Mouse (Mus musculus): ENCODE measurements around the gene E130114P18Rik.

E130114P18Rik gene

DNA sequence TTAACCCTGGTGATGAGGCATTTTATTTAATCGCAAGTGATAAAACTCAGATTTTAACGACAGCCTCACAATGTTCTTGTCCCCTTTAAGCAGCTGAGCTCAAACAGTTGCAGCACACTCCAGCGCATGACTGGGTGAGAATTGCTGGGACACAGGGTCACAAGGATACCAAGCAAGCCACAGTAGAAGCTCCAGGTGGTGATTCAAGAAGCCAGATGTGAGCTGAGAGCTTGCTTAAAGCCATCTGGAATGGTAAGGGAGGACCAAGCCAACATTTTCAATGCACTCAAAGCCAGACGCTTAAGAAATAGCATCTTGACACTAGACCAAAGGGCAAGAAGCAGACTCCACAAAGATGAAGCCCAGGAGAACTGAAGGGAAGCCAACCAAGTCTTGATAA is 83.9 kb downstream of the E130114P18Rik start:
- no peak for DNase-seq (ENCODE audit: low spot score in 2 of 2)

DNA sequence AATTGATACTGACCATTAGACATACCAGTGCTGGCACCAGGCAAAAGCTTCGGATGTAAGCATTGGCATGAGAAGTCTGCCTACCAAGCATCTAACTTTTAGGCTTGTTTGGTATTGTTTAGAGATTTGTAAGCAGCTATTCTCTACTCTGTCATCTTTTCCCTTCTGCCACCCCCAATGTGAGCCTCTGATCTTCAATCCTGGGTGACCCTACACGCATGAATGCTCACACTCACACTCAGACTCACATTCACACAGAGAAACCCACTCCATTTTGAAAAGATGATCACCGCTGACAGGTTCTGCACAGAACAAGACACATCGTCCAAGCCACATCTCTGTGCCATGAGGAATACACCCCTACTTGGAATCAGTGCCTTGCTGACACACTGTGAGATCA is 84.8 kb downstream of the E130114P18Rik start:
- DNase-seq (ENCODE audit: low spot score in 2 of 2): no peak

DNA sequence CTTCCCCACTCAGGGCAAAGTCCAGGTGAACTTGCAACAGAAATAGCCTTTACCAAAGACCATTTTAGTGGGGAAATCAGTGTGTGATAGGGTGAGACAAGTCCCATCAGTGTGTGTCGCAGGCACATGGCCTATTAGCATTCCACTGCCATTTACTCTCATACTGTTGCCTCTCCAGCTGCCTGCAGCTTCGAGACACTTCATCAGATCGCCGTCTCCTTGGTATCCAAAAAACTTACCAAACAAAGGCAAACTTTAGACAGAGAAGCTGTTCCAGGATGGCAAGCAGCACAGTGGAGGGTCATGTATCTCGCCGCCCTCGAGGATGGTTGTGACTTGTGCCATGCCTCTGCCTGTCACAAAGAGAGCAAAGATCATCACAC is 87.5 kb downstream of the E130114P18Rik start:
- no peak for DNase-seq (ENCODE audit: low spot score in 2 of 2)

DNA sequence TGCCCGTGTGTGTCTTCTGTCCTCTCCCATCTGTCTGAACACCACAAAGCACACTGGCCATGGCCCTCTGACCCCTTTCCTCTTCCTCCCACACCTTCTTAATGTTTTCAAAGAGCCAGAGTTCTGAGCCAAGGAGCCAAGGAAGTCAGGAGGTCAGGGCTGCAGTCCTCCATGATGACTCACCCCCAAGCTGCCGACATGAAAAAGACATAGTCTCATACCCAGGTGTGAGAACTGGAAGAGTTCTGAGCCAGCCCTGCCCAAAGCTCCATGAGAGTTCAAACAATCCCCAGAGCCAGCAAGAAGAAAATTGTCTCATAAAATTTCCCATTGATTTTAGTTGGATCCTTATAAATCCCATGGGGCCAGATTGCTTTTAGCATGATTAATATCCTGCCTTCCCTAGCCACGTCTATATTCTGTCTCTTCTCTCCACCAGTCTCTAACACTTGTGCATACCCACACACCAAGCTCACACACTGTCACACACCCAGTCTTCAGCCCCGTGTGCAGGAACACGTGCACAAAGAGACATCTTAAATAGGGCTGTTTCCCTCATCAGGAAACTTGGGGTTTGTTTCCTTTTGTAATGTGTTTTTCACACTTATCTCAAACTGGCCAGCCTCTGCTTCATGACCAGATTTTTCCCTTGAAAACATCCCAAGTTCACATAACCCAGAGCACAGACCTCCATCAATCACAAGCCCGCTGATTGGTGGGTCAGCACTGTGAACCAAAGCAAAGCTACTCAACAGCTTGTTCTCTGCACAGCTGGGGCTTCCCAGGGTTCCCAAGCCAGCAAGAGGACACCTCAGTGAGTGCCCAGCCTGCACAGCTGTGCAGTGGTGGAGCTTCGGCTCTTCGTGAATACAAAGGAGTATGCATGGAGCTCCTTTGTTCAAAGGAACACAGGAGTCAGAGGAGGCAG is 88.2 kb downstream of the E130114P18Rik start:
- DNase-seq (ENCODE audit: low spot score in 2 of 2): no peak

DNA sequence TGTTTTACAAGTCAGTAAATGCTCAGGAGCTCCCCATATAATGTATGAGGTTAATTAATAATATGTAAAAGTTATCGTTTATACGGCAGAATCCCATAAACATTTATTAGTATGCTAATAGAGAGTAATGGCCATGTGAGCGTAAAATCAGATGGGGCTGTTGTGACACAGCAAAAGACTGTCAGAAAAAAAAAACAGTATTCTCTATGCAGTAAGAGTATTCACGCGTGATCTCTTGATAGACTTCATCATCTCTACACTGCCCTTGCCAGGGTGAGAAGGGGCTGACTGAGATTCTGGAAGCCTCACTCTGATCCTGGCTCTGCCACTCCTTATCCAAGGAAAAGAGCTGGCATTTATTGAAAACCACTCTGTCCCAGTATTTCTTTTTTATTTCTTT is 91.9 kb downstream of the E130114P18Rik start:
- no peak for DNase-seq (ENCODE audit: low spot score in 2 of 2)

DNA sequence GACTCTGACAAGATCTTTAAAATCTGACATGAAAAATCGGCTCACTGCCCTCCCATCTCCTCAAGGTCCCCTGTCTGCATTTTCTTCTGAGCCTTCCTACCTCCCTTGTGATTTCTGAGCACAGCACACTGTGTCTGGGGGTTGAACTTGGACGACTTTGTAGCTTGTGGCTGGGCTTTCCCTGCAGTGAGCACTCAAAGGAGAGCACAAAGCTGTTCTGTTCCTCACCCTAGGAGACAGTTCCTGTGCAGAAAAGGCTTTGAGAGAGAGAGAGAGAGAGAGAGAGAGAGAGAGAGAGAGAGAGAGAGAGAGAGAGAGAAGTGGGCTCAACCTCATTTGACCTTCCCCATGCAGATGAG is 101.3 kb downstream of the E130114P18Rik start:
- DNase-seq (ENCODE audit: low spot score in 2 of 2): no peak

DNA sequence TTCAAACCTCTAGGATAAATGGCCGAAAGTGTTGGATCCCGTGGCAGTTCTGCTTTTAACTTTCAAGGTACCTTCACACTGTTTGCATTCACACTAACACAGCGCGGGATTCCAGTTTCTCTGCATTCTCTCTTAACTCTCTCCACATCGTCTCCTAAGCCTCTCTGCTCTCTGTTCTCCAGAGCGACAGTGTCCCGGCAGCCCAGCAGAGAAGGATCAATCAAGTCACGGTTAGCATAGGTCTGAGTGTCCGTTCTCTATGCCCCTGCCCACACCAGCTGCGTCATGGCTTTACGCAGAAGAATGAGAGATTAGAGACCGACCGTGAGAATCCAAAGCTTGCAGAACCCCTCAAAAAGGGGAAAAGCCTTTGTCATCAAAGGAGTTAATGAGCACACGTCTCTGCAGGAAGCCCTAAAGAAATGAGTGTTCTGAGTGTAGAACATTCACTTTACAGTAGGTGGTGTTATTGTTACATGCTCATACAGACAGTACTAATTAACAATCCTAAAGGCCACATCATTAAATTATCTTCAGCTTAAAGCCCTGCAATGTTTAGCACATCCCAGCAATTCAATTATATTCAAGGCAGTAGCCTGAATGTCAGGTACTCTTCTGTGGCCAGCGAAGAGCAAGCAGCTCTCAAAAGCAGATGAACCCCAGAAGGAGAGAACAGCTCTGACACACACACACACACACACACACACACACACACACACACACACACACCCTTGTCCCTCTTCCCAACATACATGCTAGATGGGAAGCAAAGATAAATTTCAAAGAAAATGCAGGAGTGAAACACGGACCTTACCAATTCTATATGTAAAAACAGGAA is 101.9 kb downstream of the E130114P18Rik start:
- DNase-seq (ENCODE audit: low spot score in 2 of 2): no peak

DNA sequence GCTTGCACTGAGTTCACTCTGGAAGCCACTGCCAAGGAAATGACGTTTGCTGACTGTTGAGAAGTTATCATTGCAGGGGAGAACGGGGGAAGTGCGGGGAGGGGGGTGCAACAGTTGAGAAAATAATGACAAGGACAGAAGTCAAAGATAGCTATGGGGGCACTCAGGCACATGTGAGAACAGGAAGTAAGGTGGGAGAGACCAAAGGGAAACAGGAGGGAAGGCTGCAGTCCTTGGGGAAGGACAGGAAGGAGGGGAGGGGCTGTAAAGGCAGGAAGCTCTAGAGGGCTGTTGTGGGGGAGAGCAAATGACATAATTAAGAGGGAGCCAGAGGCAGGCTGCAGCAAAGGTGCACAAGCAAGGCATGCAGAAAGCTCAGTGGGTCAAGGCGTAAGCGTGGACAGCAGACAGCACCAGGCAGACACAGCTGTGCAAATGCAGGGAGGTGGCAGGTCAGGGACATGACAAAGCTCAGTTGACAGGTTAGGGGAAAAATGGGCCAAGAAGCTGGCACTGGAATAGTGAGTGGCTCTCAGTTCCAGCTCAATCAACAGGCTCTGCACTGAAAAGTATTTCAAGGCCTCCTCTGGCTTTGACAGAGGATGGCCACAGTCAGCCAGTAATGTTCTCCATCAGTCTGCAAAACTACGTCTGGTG is 103.9 kb downstream of the E130114P18Rik start:
- no peak for DNase-seq (ENCODE audit: low spot score in 2 of 2)

DNA sequence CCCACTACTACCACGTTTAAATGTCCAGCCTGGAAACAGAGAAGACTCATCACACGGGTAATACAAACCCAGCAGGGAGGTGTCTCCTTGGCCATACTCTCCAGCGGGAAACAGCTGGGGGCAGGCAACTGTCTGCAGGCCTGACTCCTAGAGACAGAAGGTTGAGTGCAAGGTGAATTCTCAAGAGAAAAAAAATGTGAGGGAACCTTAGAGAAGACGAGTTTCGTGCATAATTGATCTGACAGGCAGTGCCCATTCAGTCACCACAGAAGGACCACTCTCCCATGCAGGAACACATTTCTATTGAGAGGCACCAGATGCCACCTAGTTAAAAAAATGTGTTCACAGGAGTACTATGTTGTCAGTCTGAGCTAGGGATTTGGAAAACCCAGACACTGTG is 105.4 kb downstream of the E130114P18Rik start:
- DNase-seq (ENCODE audit: low spot score in 2 of 2): no peak

DNA sequence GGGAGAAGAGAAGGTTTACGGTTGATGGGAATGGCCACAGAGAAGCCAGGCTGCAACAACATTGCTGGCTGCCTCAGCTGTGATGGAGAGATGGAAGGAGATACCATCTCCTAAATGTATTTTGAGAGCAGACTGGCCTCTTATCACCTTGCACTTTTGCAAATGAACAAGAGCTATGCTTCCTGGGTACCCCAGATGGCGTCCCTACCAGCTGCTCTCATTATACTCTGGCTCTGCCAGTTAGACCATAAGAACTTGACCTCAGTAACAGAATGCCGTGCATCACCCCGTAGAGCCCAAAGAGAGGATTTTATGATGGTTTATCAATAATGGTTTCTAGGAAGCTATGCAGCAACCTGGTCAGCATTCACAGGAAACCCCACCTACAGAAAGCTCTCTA is 106.0 kb downstream of the E130114P18Rik start:
- DNase-seq (ENCODE audit: low spot score in 2 of 2): no peak

DNA sequence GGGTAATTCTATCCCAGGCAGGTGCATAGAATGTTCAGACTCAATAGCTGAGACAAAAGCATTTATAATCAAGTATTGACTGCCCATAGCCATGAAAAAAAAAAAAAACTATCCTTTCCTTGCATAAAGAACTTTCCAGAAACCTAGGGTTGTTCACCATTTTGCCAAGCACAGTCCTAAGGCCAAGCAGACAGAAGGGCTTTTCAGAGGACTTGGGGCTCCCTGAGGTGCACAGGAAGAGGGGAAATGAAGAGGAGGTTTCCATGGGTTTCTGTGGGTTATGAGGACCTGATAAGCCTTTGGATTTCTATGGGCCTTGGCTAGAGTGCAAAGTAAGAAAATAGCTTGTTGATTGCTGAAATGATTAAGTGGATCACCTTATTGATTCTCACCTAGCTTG is 107.5 kb downstream of the E130114P18Rik start:
- DNase-seq (ENCODE audit: low spot score in 2 of 2): no peak

DNA sequence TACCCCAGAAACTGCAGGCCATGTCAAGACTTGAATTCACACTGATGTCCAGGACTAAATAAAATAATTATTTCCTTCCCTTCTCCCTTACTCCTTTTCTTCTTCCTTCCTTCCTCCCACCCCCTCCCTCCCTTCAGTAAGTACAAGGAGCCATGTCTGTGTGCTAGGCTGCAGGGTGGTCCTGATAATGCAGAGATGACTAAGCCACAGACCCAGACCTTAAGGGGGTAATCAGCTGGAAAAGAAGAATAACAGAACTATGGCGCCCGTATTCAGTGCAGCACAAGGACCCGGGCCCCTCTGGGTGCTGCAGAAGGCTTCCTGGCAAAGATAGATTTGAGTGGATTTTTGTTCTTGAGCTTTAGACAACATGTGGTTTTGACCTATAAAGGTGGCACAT is 108.1 kb downstream of the E130114P18Rik start:
- no peak for DNase-seq (ENCODE audit: low spot score in 2 of 2)

DNA sequence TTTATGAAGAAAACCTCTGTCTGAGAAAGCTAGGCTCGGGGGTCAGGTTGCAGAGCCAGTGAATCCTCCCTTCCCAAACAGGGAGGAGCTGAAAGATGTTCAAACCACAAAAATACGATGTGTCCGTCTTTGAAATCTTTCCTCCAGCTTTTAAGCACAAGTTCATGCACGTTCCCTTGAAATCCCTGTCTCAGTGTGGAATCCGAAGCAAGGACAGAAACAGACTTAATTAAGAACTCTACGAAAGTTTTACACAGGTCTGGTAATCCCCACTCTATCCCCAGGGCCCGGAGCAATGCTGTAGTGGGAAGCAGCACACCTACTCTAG is 112.5 kb downstream of the E130114P18Rik start:
- no peak for DNase-seq (ENCODE audit: low spot score in 2 of 2)

DNA sequence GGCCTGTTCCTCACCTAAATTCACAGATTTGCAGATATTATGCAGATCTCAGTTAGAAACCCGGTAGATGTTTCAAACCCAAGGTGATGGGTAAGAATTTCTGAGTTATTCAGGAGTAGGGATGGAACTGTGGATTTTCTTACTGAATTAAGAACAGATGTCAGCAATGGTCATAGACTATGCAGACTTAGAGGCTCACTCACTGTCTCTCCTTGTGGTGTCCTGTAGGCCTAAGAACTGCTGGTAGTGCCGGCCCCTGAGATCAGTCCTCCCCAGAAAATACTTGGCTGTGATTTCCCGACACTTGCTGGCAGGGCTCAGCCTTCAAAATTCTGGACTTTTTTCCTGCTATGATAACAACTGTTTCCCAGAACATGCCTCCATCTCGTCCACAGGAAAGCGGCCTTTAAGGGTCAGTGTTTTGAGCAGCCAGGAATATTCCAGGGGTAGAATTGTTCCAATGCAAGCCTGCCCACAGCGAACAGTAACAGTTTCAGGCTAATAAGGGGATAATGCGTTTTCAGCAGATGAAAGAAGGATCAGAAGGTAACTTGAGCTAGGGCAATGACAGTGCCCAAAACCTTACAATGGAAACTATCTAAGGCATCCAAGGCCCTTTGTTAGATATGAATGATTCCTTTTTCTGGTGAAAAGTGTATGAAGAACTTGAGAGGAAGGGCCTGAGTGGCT is 113.0 kb downstream of the E130114P18Rik start:
- no peak for DNase-seq (ENCODE audit: low spot score in 2 of 2)

DNA sequence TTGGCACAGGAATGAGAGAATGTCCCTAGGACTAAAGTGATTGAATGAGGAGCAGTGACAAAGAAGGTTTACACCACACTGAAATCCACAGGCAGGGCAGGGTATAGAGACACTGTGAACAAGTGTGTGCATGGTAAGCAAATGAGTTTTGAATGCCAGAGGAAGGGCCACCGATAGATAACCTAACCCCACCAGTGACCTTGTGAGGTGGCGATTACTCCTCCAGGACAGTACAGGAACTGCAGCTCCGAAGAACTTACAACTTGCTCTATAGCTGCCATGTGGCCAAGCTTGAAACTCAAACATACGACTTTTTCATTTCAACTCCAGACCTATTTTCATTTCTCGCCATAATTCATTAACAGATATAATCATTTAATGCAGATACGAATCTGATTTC is 114.0 kb downstream of the E130114P18Rik start:
- no peak for DNase-seq (ENCODE audit: low spot score in 2 of 2)

DNA sequence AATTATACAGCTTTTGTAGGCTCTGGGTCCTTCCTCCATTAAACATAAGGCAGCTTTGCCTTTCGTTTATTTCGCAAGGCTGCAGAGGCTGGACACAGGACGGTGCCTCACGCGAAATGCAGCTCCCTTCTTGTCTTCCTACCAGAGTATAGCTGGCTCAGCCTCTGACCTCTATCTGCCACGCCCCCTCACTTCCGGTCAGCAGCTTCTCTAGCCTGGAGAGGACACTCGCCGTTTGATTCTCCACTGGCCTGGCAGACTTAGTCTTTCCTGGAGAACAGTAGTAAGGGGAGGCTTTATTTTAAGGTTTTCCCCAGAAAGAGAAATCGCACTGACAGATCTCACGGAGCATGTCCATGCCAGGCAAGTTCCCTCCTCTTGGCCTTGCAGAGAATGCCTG is 115.0 kb downstream of the E130114P18Rik start:
- DNase-seq (ENCODE audit: low spot score in 2 of 2): no peak

DNA sequence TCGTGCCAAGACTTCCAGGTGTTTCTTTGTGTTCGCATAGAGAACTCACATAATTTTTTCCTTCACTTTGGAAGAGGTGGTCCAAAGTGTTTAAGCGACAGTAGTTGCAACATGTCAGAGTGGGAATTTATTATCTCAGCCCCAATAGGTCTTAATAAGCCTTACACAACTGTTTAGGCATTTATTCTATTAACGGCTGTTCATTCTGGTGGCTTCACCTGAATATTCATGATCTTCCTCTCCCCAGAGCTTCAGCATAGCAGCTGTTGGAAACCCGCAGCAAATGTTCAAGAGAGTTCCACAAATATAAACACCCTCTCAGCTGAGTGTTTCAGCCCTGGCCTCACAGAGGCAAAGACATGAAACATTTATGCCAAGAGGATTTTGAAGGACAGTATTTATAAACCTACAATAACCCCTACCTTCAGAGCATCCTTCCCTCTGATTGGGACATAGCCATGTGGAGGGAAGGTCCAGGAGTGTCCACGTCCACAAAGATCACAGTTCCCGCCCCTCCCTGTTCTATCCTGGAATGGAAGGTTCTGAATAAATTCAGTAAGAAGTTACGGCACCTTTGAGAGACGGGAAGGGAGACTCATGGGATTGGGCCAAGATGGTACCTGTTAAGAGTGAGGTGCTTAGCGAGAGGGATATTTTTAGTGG is 116.1 kb downstream of the E130114P18Rik start:
- no peak for DNase-seq (ENCODE audit: low spot score in 2 of 2)

DNA sequence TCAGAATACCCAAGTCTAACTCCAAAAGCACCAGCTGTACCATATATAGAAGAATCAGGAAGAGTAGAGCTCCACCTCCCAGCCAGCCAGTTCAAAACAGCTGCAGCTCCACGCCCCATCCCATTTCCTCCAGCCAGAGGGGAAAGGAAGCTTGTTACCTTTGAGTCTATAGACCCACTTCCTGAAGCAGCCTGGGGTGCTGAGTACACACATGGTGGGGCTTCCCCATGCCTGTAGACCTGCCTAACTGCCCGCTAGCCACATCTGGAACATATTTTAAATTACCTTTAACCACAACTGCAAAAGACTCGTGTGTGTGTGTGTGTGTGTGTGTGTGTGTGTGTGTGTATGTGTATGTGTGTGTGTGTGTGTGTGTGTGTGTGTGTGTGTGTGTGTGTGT is 120.3 kb downstream of the E130114P18Rik start:
- peak in 1 of 2 experiments; percentile 22 for DNase-seq (ENCODE audit: low spot score in 2 of 2)

DNA sequence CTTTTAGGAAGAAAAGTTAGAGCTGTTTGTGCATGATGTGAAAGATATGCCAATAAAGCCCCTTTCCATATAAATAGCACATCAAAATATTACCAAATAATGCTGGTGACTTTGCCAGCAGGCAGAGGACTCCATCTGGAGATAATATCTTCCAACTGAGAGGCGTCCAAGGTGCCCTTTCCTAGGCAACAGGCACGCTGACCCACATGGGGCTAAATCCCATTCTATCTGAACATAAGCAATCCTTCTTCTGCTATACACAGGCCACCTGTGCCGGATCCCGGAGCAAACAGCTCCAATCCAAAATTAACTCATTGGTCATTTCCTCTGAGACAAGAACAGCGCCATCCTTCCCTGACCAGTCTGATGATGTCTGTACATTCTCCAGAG is 128.3 kb downstream of the E130114P18Rik start:
- DNase-seq (ENCODE audit: low spot score in 2 of 2): no peak

DNA sequence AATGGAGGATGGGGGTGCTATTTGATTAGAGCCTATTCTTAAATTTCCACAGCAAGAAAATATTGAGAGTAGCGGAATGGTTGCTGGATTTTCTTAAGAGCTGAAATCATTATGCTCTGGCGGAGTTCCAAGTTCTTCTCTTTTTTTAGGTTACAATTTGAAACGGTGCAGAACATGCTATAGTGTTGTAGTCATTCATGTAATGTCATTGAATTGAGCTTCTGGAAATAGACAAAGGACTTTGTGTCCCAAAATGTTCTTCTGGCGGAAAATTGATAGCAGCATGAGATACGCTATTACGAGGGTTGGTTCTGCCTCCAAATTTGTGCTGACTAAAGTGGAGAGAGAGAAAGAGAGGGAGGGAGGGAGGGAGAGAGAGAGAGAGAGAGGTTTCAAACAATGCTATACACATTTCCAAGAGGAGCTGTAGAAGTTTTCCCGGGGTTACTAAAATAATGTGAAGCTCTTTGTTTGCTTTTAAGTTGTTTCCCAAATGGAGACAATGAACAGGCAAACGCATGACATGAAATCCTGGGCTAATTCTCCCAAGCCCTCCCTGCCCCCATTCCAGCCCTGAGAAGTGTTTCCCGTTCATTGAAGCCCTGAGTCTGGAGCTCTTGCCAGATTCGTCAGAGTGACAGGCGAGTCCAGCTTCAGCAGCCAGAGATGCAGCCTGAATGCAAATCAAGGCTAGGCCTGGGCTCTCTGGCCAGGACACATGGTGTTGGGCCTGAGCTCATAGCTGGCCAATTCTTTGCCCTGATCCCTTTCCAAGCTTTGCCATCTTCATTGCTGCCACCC is 128.9 kb downstream of the E130114P18Rik start:
- DNase-seq (ENCODE audit: low spot score in 2 of 2): no peak

DNA sequence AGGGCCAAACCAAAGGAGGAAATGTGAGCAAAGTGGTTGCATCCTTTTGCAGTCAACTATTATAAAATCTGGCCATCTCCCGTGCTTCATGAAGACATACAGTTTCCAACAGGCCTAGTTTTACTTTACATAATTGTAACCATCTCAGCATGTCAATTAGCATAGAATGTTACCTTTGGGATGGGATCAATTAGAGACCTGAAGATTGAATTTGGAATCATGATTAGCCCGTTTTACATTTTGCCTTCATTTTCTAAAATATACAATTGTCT is 129.5 kb downstream of the E130114P18Rik start:
- no peak for DNase-seq (ENCODE audit: low spot score in 2 of 2)

Data from natural killer cell, adult 2 months (primary cell).